Mouse (Mus musculus): Measurements from ENCODE around the gene Adamts4. TPM values are rescaled to one million over a fixed set of nuclear protein-coding genes. Genes with fewer than 3 reads are reported as not detected.
A peak's percentile ranks its signal among the peaks of the same experiment; 100 is the strongest.

The Adamts4 gene
- total RNA-seq, 2 experiments from 2014 or later: 0.15 to 0.73 TPM

DNA sequence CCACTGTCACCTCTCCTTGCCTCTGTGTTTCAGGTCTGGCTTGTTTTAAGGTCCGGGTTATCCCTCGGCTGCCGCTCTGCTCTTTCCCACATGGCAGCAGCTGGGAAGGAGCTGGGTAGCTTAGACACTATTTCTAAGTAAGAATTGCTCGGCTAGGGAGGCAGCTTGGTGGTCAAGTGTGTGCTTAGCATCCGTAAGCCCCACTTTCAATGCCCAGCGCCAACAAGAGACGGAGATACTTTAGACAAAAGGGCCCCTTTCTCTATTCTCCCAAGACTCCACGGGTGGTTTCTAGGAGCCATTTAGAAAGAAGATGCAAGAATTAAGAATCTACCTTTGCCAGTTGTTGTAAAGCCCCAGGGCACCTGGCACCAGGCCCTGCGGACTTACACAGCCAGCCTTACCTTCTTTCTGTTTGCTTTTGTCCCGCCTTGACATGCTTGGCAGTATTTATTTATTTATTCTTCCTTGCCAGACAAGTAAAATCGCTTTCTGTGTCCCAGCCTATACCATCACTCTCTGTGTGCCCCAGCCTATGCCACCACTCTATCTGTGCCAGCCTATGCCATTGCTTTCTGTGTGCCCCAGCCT is 25.0 kb downstream of the Adamts4 start:
- no peak for TF ChIP-seq CTCF (IDR thresholded peaks at IDR 0.05)
- no peak overlapping the region for H3K27ac ChIP-seq
- intact Hi-C loops (cut with DNase I): no loop called here
- H3K4me3 ChIP-seq: no peak overlapping the region
- no peak for DNase-seq

DNA sequence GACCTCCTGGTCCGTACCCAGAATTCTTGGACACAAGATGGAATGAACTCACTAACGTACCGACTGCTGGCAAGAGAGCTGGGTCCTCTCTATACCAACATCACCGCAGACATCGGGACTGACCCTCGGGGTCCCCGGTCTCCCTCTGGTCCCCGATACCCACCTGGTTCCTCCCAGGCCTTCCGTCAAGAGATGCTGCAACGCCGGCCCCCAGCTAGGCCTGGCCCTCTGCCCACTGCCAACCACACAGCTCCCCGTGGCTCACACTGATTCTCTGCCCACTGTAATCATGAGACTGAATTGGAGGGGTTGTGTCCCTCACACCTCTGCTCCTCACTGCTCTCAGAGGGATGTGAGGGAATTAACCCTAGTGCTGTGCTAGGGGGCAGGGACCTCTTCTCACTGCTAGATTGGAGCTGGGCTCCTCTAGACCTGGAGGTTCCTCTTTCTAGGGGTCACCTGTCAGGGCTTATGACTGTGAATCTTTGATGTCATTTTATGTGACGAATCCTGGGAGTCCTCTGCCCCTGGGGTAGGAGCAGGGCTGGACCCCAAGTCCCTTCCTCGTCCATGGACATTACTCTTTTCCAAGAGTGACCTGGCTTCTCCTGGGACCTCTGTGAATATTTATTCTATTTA is 26.0 kb downstream of the Adamts4 start:
- Histone ChIP-seq H3K27ac (no peak overlapping the region), H3K4me3 (no peak overlapping the region)
- intact Hi-C loops (cut with DNase I): no loop called here
- no peak for TF ChIP-seq CTCF (IDR thresholded peaks at IDR 0.05)
- no peak for DNase-seq

GRCm38 (mm10) chr1:171277736-171278135 is 27.5 kb downstream of the Adamts4 start:
- DNase-seq: no peak
- intact Hi-C loops (cut with DNase I): no loop called here
- Histone ChIP-seq H3K4me3 (no peak overlapping the region), H3K27ac (no peak overlapping the region)
- no peak for TF ChIP-seq CTCF (IDR thresholded peaks at IDR 0.05)

- Histone ChIP-seq H3K27ac (no peak overlapping the region), H3K4me3 (no peak overlapping the region)
- intact Hi-C loops (cut with DNase I): no loop called here
- no peak for DNase-seq
- TF ChIP-seq CTCF (IDR thresholded peaks at IDR 0.05): no peak
These were observed 28.2 kb downstream of the Adamts4 start for GRCm38 (mm10) chr1:171278436-171278835.

DNA sequence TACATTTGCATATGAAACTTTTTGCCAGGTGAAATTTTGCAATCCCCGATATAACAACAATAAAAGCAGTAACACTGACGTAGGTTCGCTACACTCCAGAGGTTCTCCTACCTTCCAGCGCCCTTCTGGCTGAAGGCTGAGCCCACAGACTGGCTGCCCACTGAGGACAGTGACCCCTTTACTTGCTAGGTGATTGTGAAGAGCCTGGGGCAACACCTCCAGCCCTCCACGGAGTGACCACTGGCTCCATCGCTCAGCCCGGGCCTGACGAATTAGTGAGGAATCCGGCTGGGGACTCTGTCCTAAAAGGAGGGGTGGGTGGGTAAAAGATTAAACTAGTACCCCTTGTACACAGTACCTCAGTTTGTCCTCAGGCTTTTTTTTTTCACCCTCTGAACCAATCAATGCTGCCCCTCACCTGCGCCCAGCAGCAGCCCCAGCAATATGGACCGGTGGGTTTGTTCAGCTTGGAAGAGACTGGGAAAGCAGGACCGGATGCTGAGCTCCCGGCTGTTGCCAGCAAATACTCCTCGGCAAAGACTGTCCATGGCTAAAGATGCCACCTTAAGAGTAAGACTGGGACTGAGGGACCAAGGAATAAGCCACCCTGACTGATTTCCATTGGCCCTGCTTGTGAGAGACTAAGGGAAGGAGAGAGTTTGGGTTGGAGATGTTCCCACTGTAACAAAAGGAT is 28.9 kb downstream of the Adamts4 start:
- Histone ChIP-seq H3K4me3 (no peak overlapping the region), H3K27ac (no peak overlapping the region)
- intact Hi-C loops (cut with DNase I): no loop called here
- DNase-seq: no peak
- TF ChIP-seq CTCF (IDR thresholded peaks at IDR 0.05): no peak

- no peak for TF ChIP-seq CTCF (IDR thresholded peaks at IDR 0.05)
- DNase-seq: no peak
- intact Hi-C loops (cut with DNase I): loop anchor here (10.0 kb wide), 1 partner anchor 165 kb away; the partner anchor contains the start of gene Cfap126
- Histone ChIP-seq H3K4me3 (peak overlapping the region; percentile 73), H3K27ac (no peak overlapping the region; the same call in 1 of the 2 replicates)
These were observed 29.5 kb downstream of the Adamts4 start for GRCm38 (mm10) chr1:171279721-171280120.

GRCm38 (mm10) chr1:171280250-171280915 is 30.2 kb downstream of the Adamts4 start:
- Histone ChIP-seq H3K4me3 (peak overlapping the region; percentile 73), H3K27ac (peak overlapping the region; percentile 96)
- DNase-seq: peak; percentile 31
- no peak for TF ChIP-seq CTCF (IDR thresholded peaks at IDR 0.05)
- intact Hi-C loops (cut with DNase I): loop anchor here (10.0 kb wide), 1 partner anchor 166 kb away; the partner anchor contains the start of gene Cfap126

DNA sequence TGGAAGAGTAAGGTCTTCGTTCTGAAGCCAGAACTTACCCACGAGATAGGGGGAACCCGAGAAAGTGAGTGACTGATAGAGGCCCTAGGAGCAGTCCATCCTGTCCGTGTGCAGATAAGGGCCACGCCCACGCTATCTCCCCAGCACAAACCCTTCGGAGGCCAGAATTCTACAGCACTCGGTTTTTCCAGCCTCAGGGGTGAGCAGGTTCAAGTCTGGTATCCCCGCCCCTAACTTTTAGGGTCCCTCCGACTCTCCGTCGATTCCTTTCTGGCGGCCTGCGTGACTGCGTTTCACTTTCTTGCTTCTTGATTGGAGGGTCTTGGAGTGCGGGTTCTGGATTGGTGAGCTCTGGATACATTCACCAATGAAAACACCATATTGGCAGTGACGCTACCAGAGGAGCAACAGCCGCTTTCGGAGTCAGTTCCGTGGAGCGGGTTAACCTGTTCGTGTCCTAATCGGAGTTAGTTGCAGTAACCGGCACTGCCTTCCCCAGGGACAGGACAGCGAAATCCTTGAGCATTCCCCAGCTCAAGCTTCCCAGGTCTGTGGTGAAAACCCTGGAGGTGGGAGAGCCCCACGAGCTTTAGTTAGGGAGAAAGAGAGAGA is 30.8 kb downstream of the Adamts4 start, which contains the start of gene Ppox:
TSS of gene Ppox (minus strand) at position 271 of the 612 bp plus-strand sequence.
- peak; percentile 91 for DNase-seq
- no peak for TF ChIP-seq CTCF (IDR thresholded peaks at IDR 0.05)
- Histone ChIP-seq H3K4me3 (peak within 1 kb of the TSS; percentile 73), H3K27ac (peak within 1 kb of the TSS; percentile 96)
- intact Hi-C loops (cut with DNase I): loop anchor here (10.0 kb wide), 1 partner anchor 166 kb away; the partner anchor contains the start of gene Cfap126

DNA sequence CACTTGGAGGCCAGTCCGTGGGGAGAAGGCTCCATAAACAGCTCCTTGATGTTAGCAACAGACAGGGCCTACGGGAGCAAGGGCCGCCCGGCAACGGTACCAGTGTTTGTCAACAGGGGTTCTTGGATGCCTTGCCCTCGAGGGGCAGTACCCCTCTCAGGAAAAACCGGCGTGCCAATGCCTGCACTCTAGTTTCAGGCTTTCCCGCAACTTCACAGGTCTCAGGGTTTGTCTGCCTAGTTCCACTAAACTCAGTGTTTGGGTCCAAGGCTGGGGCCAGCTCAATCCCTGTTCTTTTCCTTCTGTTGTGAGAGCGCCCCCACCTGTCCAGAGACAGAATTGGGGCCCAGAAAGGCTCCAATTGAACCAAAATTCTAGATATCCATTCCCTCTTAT is 31.3 kb downstream of the Adamts4 start:
- peak overlapping the region; percentile 73 for H3K4me3 ChIP-seq
- intact Hi-C loops (cut with DNase I): loop anchor here (10.0 kb wide), 1 partner anchor 167 kb away; the partner anchor contains the start of gene Cfap126
- peak overlapping the region; percentile 96 for H3K27ac ChIP-seq
- DNase-seq: peak; percentile 88
- TF ChIP-seq CTCF (IDR thresholded peaks at IDR 0.05): peak; percentile 91

GRCm38 (mm10) chr1:171282086-171282805 is 32.0 kb downstream of the Adamts4 start:
- intact Hi-C loops (cut with DNase I): loop anchor here (10.0 kb wide), 1 partner anchor 167 kb away; the partner anchor contains the start of gene Cfap126
- no peak for TF ChIP-seq CTCF (IDR thresholded peaks at IDR 0.05)
- DNase-seq: no peak
- Histone ChIP-seq H3K27ac (peak overlapping the region; percentile 96), H3K4me3 (peak overlapping the region; percentile 73)

All from gastrocnemius, adult 2 months (tissue).